Mouse (Mus musculus): ENCODE data around the gene Ppp3r1. TPM values are rescaled to one million over a fixed set of nuclear protein-coding genes. Genes with fewer than 3 reads are reported as not detected.
"Not testable (repeated sequence)": the region's sequence is repeated elsewhere in the genome, so short reads cannot be mapped to it uniquely, and the experiment has no call there.

Gene Ppp3r1
- polyA plus RNA-seq, 1 experiment: 38.8 TPM

GRCm38 (mm10) chr11:17199840-17200501, 40.9 kb downstream of the Ppp3r1 start:
- DNase-seq (ENCODE audit: low read depth): no peak

- DNase-seq (ENCODE audit: low read depth): no peak
Observed at GRCm38 (mm10) chr11:17200936-17201335, 41.9 kb downstream of the Ppp3r1 start.

GRCm38 (mm10) chr11:17202481-17202880, 43.4 kb downstream of the Ppp3r1 start:
- no peak for DNase-seq (ENCODE audit: low read depth)

- peak; percentile 70 for DNase-seq (ENCODE audit: low read depth)
Observed at GRCm38 (mm10) chr11:17211258-17212140, 52.4 kb downstream of the Ppp3r1 start, which contains the start of gene Pno1. TSS of gene Pno1 (minus strand) at chr11:17211568.

GRCm38 (mm10) chr11:17212141-17212495, 53.1 kb downstream of the Ppp3r1 start:
- no peak for DNase-seq (ENCODE audit: low read depth)

- DNase-seq (ENCODE audit: low read depth): no peak
Observed at GRCm38 (mm10) chr11:17212903-17213509, 53.9 kb downstream of the Ppp3r1 start.

GRCm38 (mm10) chr11:17215475-17215874, 56.4 kb downstream of the Ppp3r1 start:
- DNase-seq (ENCODE audit: low read depth): no peak

- no peak for DNase-seq (ENCODE audit: low read depth)
Observed at GRCm38 (mm10) chr11:17221126-17221525, 62.1 kb downstream of the Ppp3r1 start.

GRCm38 (mm10) chr11:17232792-17233191, 73.7 kb downstream of the Ppp3r1 start:
- no peak for DNase-seq (ENCODE audit: low read depth)

GRCm38 (mm10) chr11:17236449-17237037, 77.5 kb downstream of the Ppp3r1 start:
- no peak for DNase-seq (ENCODE audit: low read depth)

GRCm38 (mm10) chr11:17238598-17238997, 79.5 kb downstream of the Ppp3r1 start:
- DNase-seq (ENCODE audit: low read depth): not testable (repeated sequence)

GRCm38 (mm10) chr11:17248715-17249114, 89.7 kb downstream of the Ppp3r1 start:
- no peak for DNase-seq (ENCODE audit: low read depth)

Other genes starting within 250 kb of the Ppp3r1 start
- 0.20 TPM in 2 replicates for gene Fbxo48, start 207.9 kb upstream of the Ppp3r1 start, polyA plus RNA-seq (2012; rRNA removed)
- gene Cnrip1, start 107.7 kb upstream of the Ppp3r1 start, polyA plus RNA-seq (2012; rRNA removed): 7.0 and 9.0 TPM in 2 replicates
- gene Plek, start 106.9 kb upstream of the Ppp3r1 start, polyA plus RNA-seq (2012; rRNA removed): 1.5 and 2.2 TPM in 2 replicates
- gene Wdr92, start 22.8 kb downstream of the Ppp3r1 start, polyA plus RNA-seq (2012; rRNA removed): 7.7 and 8.2 TPM in 2 replicates
- gene Pno1, start 52.3 kb downstream of the Ppp3r1 start, polyA plus RNA-seq (2012; rRNA removed): 7.1 and 8.0 TPM in 2 replicates
- 12.0 and 13.9 TPM in 2 replicates for gene C1d, start 98.3 kb downstream of the Ppp3r1 start, polyA plus RNA-seq (2012; rRNA removed)